Mouse (Mus musculus): ENCODE results near the gene Pin1.

GRCm38 (mm10) chr9:20677892-20678291 is 26.0 kb downstream of the Pin1 start:
- no peak for TF ChIP-seq GATA1 (IDR thresholded peaks at IDR 0.05; ENCODE audit: low read length)
- no peak for TF ChIP-seq TAL1 (IDR thresholded peaks at IDR 0.05; ENCODE audit: low read length)
